Mouse (Mus musculus): ENCODE measurements around the gene BC005561.
"Not testable (repeated sequence)": the region's sequence is repeated elsewhere in the genome, so short reads cannot be mapped to it uniquely, and the experiment has no call there.

BC005561 gene

DNA sequence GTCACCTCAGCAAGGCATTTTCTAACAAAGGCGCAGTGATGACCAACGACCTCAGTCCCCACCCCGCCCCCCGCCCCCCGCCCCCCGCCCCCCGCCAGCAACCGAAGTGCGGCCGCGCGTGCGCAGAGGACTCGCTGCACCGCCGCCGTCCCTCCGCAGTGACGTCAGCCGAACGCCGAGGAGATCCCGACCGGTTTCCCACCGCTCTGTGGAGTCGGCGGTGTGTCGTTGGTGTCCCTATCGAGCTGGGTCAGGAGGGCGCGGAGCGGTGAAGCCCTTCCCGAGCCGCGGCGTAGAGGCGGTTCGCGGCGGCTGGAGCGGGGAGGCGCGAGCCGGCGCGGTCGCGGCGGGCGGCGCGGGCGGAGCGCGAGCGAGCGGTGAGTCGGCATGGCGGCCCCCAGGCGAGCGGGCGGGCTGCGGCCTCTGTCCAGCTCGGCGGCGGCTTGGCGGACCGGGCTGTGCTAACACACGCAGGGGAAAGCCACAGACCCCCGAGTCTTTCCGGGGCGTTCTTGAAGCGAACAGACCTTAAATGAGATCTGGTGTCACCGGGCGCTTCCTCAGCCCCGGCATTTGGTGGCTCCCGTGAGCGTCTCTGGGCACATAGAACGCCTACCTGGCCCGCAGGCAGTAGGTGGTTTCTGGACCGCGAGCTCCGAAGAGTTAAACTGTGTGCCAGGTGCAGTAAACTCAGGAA, at the start of gene BC005561:
Gene BC005561, plus strand, starts transcription at position 158 of the 697 bp plus-strand sequence.
- peak; percentile 84 for DNase-seq

DNA sequence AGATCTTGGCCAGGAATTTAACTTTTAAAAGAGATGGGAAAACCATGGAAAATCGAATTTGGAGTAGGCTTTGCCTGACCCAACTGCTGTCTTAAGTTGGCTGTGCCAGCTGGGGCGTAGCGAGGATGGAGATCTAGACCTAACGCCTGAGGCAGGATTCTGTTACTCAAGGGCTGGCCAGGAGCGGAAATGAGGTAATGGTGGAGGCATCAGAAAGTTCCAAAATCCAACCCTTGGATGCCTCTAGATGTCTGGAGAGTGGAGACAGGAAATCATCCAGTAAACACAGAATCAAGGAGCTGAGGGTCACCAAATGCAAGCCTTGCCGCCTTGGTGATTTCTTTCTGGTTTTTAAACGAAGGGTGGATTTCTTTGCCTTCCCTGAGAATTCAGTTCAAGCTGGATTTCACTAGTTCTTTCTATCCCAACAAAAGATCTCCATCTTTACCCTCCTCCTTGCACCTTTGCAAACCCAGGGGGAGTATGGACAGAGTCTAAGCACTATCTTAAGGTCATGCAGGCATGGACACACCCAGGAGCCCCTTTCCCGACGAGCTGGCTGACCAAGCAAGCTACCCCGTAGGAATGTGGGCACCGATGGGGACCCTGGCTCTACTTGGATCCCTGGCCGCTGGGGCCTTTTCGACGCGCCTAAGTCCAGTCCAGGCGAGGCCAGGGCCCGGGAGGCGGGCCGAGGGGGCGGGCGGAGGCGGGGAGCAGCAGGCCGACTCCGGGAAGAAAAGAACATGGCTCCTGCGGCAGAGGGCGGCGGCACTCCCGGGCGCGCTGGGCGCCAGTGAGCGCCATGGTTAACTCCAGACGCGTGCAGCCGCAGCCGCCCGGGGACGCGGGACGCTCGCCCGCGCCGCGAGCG, 49.1 kb upstream of the BC005561 start, which contains the start of gene Pkd2:
Gene Pkd2, plus strand, starts transcription at position 619 of the 874 bp plus-strand sequence.
- peak; percentile 83 for DNase-seq

DNA sequence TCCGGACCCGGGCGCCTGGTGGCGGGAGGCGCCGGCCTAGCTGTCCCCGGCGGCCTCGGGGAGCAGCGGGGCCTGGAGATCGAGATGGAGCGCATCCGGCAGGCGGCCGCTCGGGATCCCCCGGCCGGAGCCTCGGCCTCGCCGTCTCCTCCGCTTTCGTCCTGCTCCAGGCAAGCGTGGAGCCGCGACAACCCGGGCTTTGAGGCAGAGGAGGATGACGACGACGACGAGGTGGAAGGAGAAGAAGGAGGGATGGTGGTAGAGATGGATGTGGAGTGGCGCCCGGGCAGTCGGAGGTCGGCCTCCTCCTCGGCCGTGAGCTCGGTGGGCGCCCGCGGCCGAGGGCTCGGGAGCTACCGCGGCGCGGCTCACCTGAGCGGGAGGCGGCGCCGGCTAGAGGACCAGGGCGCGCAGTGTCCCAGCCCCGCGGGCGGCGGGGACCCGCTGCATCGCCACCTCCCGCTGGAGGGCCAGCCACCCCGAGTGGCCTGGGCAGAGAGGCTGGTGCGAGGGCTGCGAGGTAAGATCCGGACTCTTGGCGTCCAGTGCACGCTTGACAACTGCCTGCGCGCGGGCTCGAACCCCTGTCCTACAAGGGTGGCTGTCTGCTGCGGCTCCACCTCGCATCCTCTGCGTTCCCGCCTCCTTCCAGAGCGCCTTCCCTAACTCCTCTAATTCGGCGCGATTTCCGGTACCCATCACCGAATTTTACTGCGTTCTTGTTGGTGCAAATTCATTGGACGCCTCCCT, 48.3 kb upstream of the BC005561 start:
- peak; percentile 75 for DNase-seq

GRCm38 (mm10) chr5:104460456-104460838, 47.7 kb upstream of the BC005561 start:
- DNase-seq, result no peak

GRCm38 (mm10) chr5:104460856-104461255, 47.3 kb upstream of the BC005561 start:
- DNase-seq, result no peak

GRCm38 (mm10) chr5:104465279-104465678, 42.9 kb upstream of the BC005561 start:
- no peak for DNase-seq

DNA sequence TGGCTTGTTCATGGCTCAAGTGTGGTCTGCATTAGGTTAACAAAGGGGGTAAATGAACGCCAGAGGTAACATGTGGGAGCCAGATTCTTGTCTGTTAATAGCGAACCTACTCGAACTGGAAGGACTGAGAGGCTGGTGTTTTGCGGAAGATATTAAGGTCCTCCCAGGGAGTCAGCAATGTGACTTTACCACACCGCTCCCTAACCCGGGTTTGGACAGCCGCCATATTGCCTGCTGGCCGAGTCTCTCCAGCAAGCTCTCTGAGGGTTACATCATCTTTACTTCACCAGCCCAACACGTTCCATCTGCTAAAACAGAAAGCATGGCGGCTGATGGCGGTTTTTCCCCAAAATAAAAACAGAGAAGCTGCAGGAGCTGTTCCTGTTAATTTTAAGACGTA, 42.4 kb upstream of the BC005561 start:
- peak; percentile 81 for DNase-seq

- DNase-seq, result no peak
Observed at GRCm38 (mm10) chr5:104466816-104467215, 41.3 kb upstream of the BC005561 start.

GRCm38 (mm10) chr5:104468586-104468985, 39.6 kb upstream of the BC005561 start:
- no peak for DNase-seq

DNA sequence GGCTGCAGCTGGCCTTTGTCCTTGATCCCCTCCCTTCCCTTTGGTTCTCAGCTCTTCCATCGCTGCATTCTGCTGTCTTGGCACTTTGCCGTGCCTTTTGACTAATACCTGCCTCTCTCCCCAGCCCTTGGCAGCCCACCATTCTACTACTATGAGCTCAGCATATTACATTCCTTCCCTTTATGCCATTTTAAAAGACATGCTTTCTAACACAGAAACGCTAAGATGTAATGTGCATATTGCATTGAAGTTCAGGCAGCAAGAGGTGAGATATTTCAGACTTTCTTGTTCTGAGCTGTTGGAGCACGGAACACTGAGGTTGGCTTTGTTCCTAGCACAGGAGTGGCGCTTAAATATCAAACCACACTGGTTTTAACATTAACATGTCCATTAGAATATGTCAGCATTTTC, 37.2 kb upstream of the BC005561 start:
- DNase-seq, result no peak

DNA sequence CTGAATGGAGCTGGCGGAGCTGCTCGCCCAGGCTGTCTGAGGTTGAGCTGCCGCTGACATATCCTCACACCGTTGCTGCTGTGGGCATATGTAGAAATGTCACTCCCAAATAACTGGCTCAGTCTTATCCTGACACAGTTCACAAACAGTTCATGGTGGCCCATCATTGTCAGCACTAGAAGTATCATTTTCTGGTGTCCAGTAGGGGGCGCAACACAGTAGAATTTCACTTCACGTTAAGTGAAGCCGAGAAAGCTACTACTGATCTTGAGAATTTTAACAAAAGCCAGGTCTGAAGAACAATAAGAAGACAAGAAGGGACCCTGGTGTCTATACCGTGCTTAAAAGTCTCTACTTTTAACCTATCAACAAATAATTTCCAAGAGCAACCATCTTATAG, 35.8 kb upstream of the BC005561 start:
- no peak for DNase-seq

GRCm38 (mm10) chr5:104480367-104480766, 27.8 kb upstream of the BC005561 start:
- DNase-seq, result no peak

- DNase-seq, result no peak
Observed at GRCm38 (mm10) chr5:104482856-104483255, 25.3 kb upstream of the BC005561 start.

GRCm38 (mm10) chr5:104491561-104491960, 16.6 kb upstream of the BC005561 start:
- DNase-seq, result no peak

- DNase-seq, result no peak
Observed at GRCm38 (mm10) chr5:104504883-104505282, 3.3 kb upstream of the BC005561 start.

GRCm38 (mm10) chr5:104507829-104508194, 340 bp upstream of the BC005561 start:
- DNase-seq, result no peak

GRCm38 (mm10) chr5:104511211-104511610, 3.1 kb downstream of the BC005561 start:
- DNase-seq, result no peak

DNA sequence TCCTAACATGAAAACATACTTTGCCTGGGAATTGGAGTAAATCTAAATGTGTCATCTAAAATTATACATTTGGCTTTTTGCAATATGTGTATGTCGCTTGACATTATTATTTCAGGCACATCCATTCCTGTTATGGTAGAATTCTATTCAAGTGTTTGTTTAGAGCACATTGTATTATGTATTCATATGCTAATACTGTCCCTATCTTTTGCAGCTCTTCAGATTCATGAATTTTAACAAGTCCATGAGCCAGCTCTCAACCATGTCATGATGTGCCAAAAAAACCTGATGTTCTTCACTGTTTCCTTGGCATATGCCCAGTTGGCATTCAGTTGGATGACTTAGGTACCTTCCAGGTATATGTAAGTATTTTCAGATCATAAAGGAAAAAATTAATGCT, 30.5 kb downstream of the BC005561 start:
- peak; percentile 10 for DNase-seq

DNA sequence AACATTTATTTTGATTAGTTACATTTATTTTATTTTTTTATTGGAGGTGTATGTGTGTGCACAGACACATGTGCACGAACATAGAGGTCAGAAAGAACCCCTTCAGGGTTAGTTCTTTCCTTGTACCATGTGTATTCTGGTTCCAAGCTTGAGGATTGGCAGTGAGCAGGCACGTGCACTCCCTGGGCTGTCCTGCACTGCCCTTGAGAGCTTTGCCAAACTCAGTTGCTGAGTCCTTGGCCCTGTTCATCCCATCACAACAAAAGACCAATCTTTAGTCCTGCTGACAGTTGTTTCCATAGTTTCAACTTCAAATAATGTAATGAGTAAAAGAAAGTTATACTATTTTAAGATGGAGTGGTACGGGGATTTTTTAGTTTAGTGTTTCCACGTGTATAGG, 31.2 kb downstream of the BC005561 start:
- no peak for DNase-seq

DNA sequence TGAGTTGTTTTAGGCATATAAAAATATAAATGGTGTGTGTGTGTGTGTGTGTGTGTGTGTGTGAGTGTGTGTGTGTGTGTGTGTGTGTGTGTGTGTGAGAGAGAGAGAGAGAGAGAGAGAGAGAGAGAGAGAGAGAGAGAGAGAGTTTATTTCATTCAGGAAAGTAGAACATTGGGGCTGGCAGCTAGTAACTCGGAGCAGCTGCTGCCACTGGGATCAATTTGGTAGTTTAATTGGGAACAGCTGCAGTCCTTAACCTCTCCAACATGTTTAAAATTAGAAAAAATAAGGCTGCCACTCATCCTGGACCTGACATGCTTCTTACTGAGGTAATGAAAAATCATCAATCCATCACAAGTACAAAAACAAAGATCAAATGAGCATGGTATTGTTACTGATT, 59.9 kb downstream of the BC005561 start:
- DNase-seq, result not testable (repeated sequence)

GRCm38 (mm10) chr5:104570766-104571165, 62.6 kb downstream of the BC005561 start:
- peak; percentile 53 for DNase-seq

DNA sequence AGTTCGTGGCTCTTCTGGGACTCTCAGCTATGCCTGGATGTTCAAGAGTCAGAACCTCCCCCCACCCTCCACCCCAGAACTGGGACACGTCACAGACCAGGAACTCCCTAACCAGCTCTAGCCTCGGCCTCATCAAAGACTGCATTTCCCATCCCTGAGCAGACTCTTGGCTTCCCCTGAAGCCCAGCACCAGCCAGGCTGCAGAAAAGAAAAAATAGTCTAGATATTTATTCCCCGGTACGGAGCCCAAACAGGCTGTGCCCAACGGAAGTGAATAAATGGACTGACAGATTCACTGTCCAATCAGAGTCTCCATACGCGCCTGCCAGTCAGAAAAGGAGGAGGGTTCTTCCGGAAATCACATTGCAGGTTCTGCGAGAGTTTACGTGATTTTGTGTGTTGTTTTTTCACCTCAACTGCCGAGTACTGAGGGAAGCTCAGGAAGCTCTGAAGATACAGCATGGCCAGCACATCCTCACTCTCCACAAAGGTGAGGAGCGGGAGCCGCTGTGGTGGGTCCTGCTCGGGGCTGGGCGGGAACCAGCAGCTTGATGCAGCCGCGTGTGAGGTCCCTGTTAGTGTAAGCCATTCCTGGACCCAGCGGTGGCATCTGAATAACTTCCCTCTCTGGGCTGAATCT, 63.2 kb downstream of the BC005561 start:
- DNase-seq, result peak; percentile 93
